Mouse (Mus musculus) myocyte (in vitro differentiated cells): ENCODE measurements around the gene Dpf1.

ENCODE experiments used
- MYOG ChIP-seq, 3 experiments: IDR thresholded peaks; one replicate each; pipeline ENCODE4 v1.6.1; 2011; ENCODE audit warnings: control low read depth in 2 of 3, low read depth in 2 of 3, mild to moderate bottlenecking in 2 of 3; ENCODE audit not compliant: insufficient read length in 2 of 3, control insufficient read depth in 1 of 3, insufficient read depth in 1 of 3
- USF1 ChIP-seq: IDR thresholded peaks from one replicate; pipeline ENCODE4 v1.6.1; 2011; ENCODE audit warnings: low read depth, mild to moderate bottlenecking, control low read depth, moderate library complexity

- no peak for TF ChIP-seq USF1
- TF ChIP-seq MYOG (IDR thresholded peaks at IDR 0.05; ENCODE audit: control insufficient read depth in 1 of 3, insufficient read depth in 1 of 3, insufficient read length in 2 of 3, low read depth in 2 of 3) = no peak
These were observed 13.8 kb downstream of the Dpf1 start for GRCm38 (mm10) chr7:29317558-29317957.
